Mouse (Mus musculus) midbrain, embryonic 15.5 days (tissue): ENCODE results near the gene Stk25. TPM values are rescaled to one million over a fixed set of nuclear protein-coding genes. Genes with fewer than 3 reads are reported as not detected.
A peak's percentile ranks its signal among the peaks of the same experiment; 100 is the strongest.

Experiments used
- ATAC-seq: fragments of 200-750 bp; cut with Nextera tagmentation; replicated peaks from 2 replicates; pipeline ENCODE4 v1.8.0; 2017; ENCODE audit warnings: moderate TSS enrichment
- H3K27ac ChIP-seq: fragments of 300-500 bp; sonication (generic); 2 replicates; pipeline ENCODE4 v1.5.1; 2015; ENCODE audit warnings: mild to moderate bottlenecking, inconsistent platforms
- H3K27me3 ChIP-seq: fragments of 300-500 bp; sonication (generic); replicated peaks from 2 replicates; pipeline ENCODE4 v1.6.1; 2015; ENCODE audit warnings: inconsistent platforms
- H3K36me3 ChIP-seq: fragments of 300-500 bp; sonication (generic); replicated peaks from 2 replicates; pipeline ENCODE4 v1.6.1; 2015; ENCODE audit warnings: inconsistent platforms
- H3K4me1 ChIP-seq: fragments of 300-500 bp; sonication (generic); 2 replicates; pipeline ENCODE4 v1.6.1; 2015; ENCODE audit warnings: inconsistent platforms
- H3K4me2 ChIP-seq: fragments of 300-500 bp; sonication (generic); 2 replicates; pipeline ENCODE4 v1.6.1; 2015; ENCODE audit warnings: inconsistent platforms, mild to moderate bottlenecking, moderate library complexity
- H3K4me3 ChIP-seq: fragments of 300-500 bp; sonication (generic); 2 replicates; pipeline ENCODE4 v1.5.1; 2015; ENCODE audit warnings: mild to moderate bottlenecking, inconsistent platforms
- H3K9ac ChIP-seq: fragments of 300-500 bp; sonication (generic); 2 replicates; pipeline ENCODE4 v1.6.1; 2015; ENCODE audit warnings: mild to moderate bottlenecking, inconsistent platforms
- H3K9me3 ChIP-seq: fragments of 300-500 bp; sonication (generic); 2 replicates; pipeline ENCODE4 v1.6.1; 2016; ENCODE audit warnings: inconsistent platforms
- WGBS: fragments of 180-500 bp; shearing (Covaris S2); methylation state at CpG from one replicate; pipeline ENCODE4 v1.1.7; 2015; ENCODE audit warnings: mixed read lengths; 5-methylcytosine and 5-hydroxymethylcytosine counted together
- polyA plus RNA-seq: library from polyadenylated mRNA; unstranded; fragments of >200 nt; fragmentation: Nextera tagmentation; extraction: Ambion mirVana; gene quantifications from 2 replicates; pipeline ENCODE4 v1.2.1, GENCODE M21; 2015

Gene Stk25
- polyA plus RNA-seq, 1 experiment from 2014 or later, result 353 TPM

DNA sequence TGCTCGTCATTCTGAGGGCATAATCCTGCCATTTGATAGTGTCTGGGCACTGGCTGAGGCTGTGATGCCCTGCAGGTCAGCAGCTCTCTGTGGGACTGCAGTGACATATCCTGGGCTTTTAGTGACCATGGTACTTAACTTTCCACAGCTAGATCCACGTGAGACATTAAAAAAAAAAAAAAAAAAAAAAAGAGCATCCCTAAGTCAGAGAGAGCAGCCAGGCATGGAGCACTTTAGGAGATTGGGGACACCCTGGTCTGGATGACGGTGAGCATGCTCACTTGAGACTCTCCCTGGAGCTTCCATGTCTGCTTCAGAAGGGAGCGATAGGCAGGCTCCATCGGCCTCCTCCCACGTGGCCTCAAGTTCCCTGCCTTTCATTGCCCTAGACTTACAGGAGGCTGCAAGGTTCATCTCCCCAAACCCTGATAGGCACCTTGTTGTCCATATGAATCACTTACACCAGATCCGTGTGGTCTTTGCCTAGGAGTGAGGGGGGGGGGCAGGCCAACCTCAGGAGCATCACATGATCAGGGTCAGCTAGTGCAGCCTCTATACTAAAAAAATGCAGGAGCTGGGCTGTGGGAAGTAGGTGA lies 31.5 kb upstream of the Stk25 start:
- WGBS, result 85% methylated on average over 7 of the region's 7 CpGs
- no peaks in the 10 kb centered on the region for H3K9me3 ChIP-seq
- H3K9ac ChIP-seq, result no peak overlapping the region
- 0 out of 2 replicates have a peak, but pooled peaks cover 2% of the 10 kb centered on the region for H3K36me3 ChIP-seq
- H3K4me1 ChIP-seq, result peaks cover 21% of the 10 kb centered on the region
- H3K4me2 ChIP-seq, result no peak overlapping the region
- no peak for ATAC-seq
- H3K4me3 ChIP-seq, result no peak overlapping the region
- no peak overlapping the region for H3K27ac ChIP-seq
- no peaks in the 10 kb centered on the region for H3K27me3 ChIP-seq

GRCm38 (mm10) chr1:93688154-93688553 lies 29.7 kb upstream of the Stk25 start:
- H3K36me3 ChIP-seq, result no peaks in the 10 kb centered on the region
- H3K27ac ChIP-seq, result no peak overlapping the region
- H3K9ac ChIP-seq, result no peak overlapping the region
- peaks cover 21% of the 10 kb centered on the region for H3K4me1 ChIP-seq
- WGBS, result 72% methylated on average over 8 of the region's 8 CpGs
- H3K4me2 ChIP-seq, result peak overlapping the region; percentile 64
- 0 out of 2 replicates have a peak, but pooled peaks cover 3% of the 10 kb centered on the region for H3K27me3 ChIP-seq
- no peak for ATAC-seq
- no peak overlapping the region for H3K4me3 ChIP-seq
- no peaks in the 10 kb centered on the region for H3K9me3 ChIP-seq

GRCm38 (mm10) chr1:93686961-93687320 lies 28.5 kb upstream of the Stk25 start:
- Histone ChIP-seq H3K36me3 (no peaks in the 10 kb centered on the region), H3K27ac (peak overlapping the region; percentile 77), H3K9ac (peak overlapping the region; percentile 52), H3K4me3 (peak overlapping the region; percentile 67), H3K4me2 (peak overlapping the region; percentile 64), H3K27me3 (0 out of 2 replicates have a peak, but pooled peaks cover 3% of the 10 kb centered on the region), H3K4me1 (peaks cover 21% of the 10 kb centered on the region), H3K9me3 (no peaks in the 10 kb centered on the region)
- ATAC-seq, result no peak
- 35% methylated on average over 3 of the region's 3 CpGs for WGBS

DNA sequence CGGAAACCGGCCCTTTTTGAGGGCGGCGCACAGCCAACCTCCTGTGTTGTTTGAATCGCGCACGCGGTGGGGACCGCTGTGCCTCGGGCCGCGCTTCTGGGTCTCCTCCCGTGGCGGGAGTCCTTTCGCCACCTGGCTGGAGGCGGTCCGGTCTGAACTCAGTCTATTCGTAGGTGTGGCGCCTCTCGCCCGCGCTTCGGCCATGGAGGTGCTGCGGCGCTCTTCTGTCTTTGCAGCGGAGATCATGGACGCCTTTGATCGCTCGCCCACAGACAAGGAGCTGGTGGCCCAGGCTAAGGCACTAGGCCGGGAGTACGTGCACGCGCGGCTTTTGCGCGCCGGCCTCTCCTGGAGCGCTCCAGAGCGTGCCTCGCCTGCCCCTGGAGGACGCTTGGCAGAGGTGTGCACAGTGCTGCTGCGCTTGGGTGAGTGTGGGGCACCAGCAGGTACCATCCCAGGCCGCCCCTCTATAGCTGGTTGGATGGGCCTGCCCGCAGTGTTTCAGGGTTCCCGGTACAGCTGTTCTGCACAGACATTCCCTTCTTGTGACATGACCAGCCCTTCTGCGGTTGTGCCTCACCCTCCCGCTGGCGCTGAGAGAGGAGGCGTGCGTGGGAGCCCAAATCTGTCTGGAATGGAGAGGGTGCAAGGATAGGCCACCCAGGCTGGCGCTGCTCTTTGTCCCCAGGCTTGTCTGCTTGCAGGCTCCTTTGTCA lies 27.9 kb upstream of the Stk25 start:
- Histone ChIP-seq H3K27ac (peak overlapping the region; percentile 77), H3K9me3 (no peaks in the 10 kb centered on the region), H3K9ac (peak overlapping the region; percentile 52), H3K4me3 (peak overlapping the region; percentile 67), H3K27me3 (0 out of 2 replicates have a peak, but pooled peaks cover 3% of the 10 kb centered on the region), H3K4me1 (peaks cover 21% of the 10 kb centered on the region), H3K36me3 (no peaks in the 10 kb centered on the region), H3K4me2 (peak overlapping the region; percentile 64)
- peak; percentile 94 for ATAC-seq
- 2% methylated on average over 51 of the region's 51 CpGs for WGBS

DNA sequence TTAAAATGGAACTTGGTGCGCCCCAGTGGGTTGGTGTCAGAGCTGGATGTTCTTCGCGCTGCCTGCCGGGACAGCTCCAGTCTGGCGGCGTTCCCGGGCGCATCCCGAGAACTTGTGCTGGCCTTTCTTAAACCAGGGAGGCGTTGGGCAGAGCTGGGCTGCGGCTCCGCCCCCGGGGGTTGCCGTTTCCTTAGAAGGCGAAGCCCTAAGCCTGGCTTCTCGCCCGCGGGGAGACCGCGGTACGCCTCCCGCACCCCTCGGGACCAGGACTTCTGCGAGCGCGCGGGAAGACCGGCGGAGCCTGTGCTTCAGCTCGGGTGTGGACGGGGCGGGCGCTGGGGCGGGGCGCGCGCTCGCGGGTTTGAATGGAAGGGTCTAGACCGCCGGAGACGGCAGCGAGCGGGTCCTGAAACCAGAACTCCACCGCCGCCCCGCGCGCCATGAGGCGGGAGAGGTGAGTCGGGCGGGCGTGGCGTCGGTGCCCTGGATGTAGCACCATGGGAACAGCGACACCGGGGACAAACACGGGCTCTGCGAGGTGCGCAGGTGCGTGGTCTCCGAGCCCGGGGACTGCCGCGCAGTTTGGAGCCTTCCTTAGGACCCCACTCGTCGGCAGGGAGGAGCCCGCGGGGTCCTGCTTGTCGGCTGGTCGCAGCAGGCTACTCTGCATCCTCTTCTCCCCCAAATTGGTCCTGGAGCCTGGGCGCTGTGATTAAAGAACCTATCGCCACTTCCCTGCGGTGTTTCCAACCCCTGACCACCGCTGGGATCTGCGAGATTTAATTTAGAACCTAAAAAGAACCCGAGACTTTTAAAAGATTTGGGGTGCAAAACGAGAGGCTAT lies 27.2 kb upstream of the Stk25 start, which contains the start of gene Bok:
Bok (plus strand) TSS at position 260 of the 844 bp plus-strand sequence.
- no peaks in the 10 kb centered on the region for H3K9me3 ChIP-seq
- peaks cover 21% of the 10 kb centered on the region for H3K4me1 ChIP-seq
- no peaks in the 10 kb centered on the region for H3K36me3 ChIP-seq
- H3K27me3 ChIP-seq, result 0 out of 2 replicates have a peak, but pooled peaks cover 3% of the 10 kb centered on the region
- H3K4me2 ChIP-seq, result peak within 1 kb of the TSS; percentile 64
- H3K4me3 ChIP-seq, result peak within 1 kb of the TSS; percentile 67
- peak; percentile 46 for ATAC-seq
- peak within 1 kb of the TSS; percentile 77 for H3K27ac ChIP-seq
- H3K9ac ChIP-seq, result peak within 1 kb of the TSS; percentile 52
- under 1% methylated on average over 76 of the region's 78 CpGs for WGBS

- no peaks in the 10 kb centered on the region for H3K9me3 ChIP-seq
- H3K36me3 ChIP-seq, result no peaks in the 10 kb centered on the region
- H3K27me3 ChIP-seq, result 0 out of 2 replicates have a peak, but pooled peaks cover 3% of the 10 kb centered on the region
- no peak overlapping the region for H3K9ac ChIP-seq
- no peak overlapping the region for H3K27ac ChIP-seq
- no peak overlapping the region for H3K4me3 ChIP-seq
- no peak for ATAC-seq
- H3K4me2 ChIP-seq, result no peak overlapping the region
- 79% methylated on average over 7 of the region's 7 CpGs for WGBS
- no peaks in the 10 kb centered on the region; the same call in 1 of the 2 replicates for H3K4me1 ChIP-seq
These were observed 21.6 kb upstream of the Stk25 start for GRCm38 (mm10) chr1:93679889-93680568.

GRCm38 (mm10) chr1:93678386-93678785 lies 19.9 kb upstream of the Stk25 start:
- WGBS, result 81% methylated on average over 2 of the region's 2 CpGs
- no peak for ATAC-seq
- no peaks in the 10 kb centered on the region for H3K4me1 ChIP-seq
- no peak overlapping the region for H3K4me2 ChIP-seq
- no peak overlapping the region for H3K9ac ChIP-seq
- H3K4me3 ChIP-seq, result no peak overlapping the region
- H3K27me3 ChIP-seq, result no peaks in the 10 kb centered on the region
- no peaks in the 10 kb centered on the region for H3K9me3 ChIP-seq
- no peak overlapping the region for H3K27ac ChIP-seq
- H3K36me3 ChIP-seq, result no peaks in the 10 kb centered on the region

DNA sequence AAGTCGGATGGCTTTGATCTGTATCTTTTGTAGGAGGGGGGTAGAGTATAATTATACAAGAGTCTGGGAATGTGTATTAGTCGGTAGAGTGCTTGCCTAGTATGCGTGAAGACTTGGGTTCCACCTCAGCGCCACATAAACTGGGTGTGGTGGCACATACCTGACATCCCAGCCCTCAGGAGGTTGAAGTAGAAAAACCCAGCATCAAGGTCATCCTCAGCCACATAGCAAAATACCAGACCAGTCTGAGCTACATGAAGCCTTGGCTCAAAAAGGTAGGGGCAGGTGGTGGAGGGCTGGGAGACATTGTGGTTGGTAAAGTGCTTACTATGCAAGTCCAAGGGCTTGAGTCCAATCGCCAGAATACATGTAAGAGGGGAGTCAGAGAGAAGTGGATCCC lies 14.2 kb upstream of the Stk25 start:
- H3K27me3 ChIP-seq, result no peaks in the 10 kb centered on the region
- no peaks in the 10 kb centered on the region for H3K36me3 ChIP-seq
- H3K4me2 ChIP-seq, result no peak overlapping the region
- H3K4me1 ChIP-seq, result 0 out of 2 replicates have a peak, but pooled peaks cover 5% of the 10 kb centered on the region
- no peaks in the 10 kb centered on the region for H3K9me3 ChIP-seq
- H3K4me3 ChIP-seq, result no peak overlapping the region
- 89% methylated on average over 5 of the region's 5 CpGs for WGBS
- no peak overlapping the region for H3K27ac ChIP-seq
- ATAC-seq, result no peak
- no peak overlapping the region for H3K9ac ChIP-seq

- no peaks in the 10 kb centered on the region for H3K9me3 ChIP-seq
- H3K4me2 ChIP-seq, result no peak overlapping the region
- no peak overlapping the region for H3K27ac ChIP-seq
- H3K4me3 ChIP-seq, result no peak overlapping the region
- H3K9ac ChIP-seq, result no peak overlapping the region
- no peaks in the 10 kb centered on the region for H3K36me3 ChIP-seq
- no peak for ATAC-seq
- H3K27me3 ChIP-seq, result no peaks in the 10 kb centered on the region
- 0 out of 2 replicates have a peak, but pooled peaks cover 5% of the 10 kb centered on the region for H3K4me1 ChIP-seq
These were observed 11.5 kb upstream of the Stk25 start for GRCm38 (mm10) chr1:93669941-93670340.

- Histone ChIP-seq H3K4me3 (peak overlapping the region; percentile 35), H3K36me3 (no peaks in the 10 kb centered on the region), H3K4me1 (0 out of 2 replicates have a peak, but pooled peaks cover 5% of the 10 kb centered on the region), H3K9ac (peak overlapping the region; percentile 35), H3K27me3 (no peaks in the 10 kb centered on the region), H3K4me2 (peak overlapping the region; percentile 53), H3K9me3 (no peaks in the 10 kb centered on the region), H3K27ac (peak overlapping the region; percentile 66)
- peak; percentile 87 for ATAC-seq
- 7% methylated on average over 17 of the region's 17 CpGs for WGBS
These were observed 10.5 kb upstream of the Stk25 start for GRCm38 (mm10) chr1:93668791-93669548.

- ATAC-seq, result no peak
- peak overlapping the region; percentile 66 for H3K27ac ChIP-seq
These were observed 9.4 kb upstream of the Stk25 start for GRCm38 (mm10) chr1:93667760-93668400.

More at GRCm38 (mm10) chr1:93667760-93668400, 9.4 kb upstream of the Stk25 start:
- Histone ChIP-seq H3K9ac (no peak overlapping the region), H3K9me3 (no peaks in the 10 kb centered on the region), H3K36me3 (no peaks in the 10 kb centered on the region), H3K27me3 (no peaks in the 10 kb centered on the region), H3K4me3 (no peak overlapping the region), H3K4me2 (no peak overlapping the region), H3K4me1 (0 out of 2 replicates have a peak, but pooled peaks cover 5% of the 10 kb centered on the region)
- 30% methylated on average over 13 of the region's 13 CpGs for WGBS
